Mouse (Mus musculus) forebrain, embryonic 10.5 days (tissue): ENCODE measurements around the gene Zfp827. TPM values are rescaled to one million over a fixed set of nuclear protein-coding genes. Genes with fewer than 3 reads are reported as not detected.

Experiments
- DNase-seq: peaks from one replicate; pipeline ENCODE4 v3.0.0-alpha.2; 2017; ENCODE audit warnings: low spot score; ENCODE audit errors: extremely low spot score
- H3K27ac ChIP-seq: fragments of 300-500 bp; sonication (generic); 2 replicates; pipeline ENCODE4 v1.5.1; 2016; ENCODE audit warnings: mild to moderate bottlenecking
- H3K27me3 ChIP-seq: fragments of 300-500 bp; sonication (generic); 2 replicates; pipeline ENCODE4 v1.6.1; 2016; ENCODE audit warnings: mild to moderate bottlenecking; ENCODE audit not compliant: poor library complexity, severe bottlenecking
- H3K36me3 ChIP-seq: fragments of 300-500 bp; sonication (generic); replicated peaks from 2 replicates; pipeline ENCODE4 v1.6.1; 2016; ENCODE audit warnings: mild to moderate bottlenecking, moderate library complexity
- H3K4me1 ChIP-seq: fragments of 300-500 bp; sonication (generic); 2 replicates; pipeline ENCODE4 v1.6.1; 2016
- H3K4me3 ChIP-seq: fragments of 300-500 bp; sonication (generic); 2 replicates; pipeline ENCODE4 v1.5.1; 2016; ENCODE audit warnings: mild to moderate bottlenecking, moderate library complexity
- H3K9me3 ChIP-seq: fragments of 300-500 bp; sonication (generic); 2 replicates; pipeline ENCODE4 v1.6.1; 2016; ENCODE audit warnings: mild to moderate bottlenecking, moderate library complexity
- WGBS: fragments of 180-500 bp; shearing (Covaris S2); methylation state at CpG from one replicate; pipeline ENCODE4 v1.1.7; 2016; 5-methylcytosine and 5-hydroxymethylcytosine counted together
- polyA plus RNA-seq: library from polyadenylated mRNA; unstranded; fragments of >200 nt; fragmentation: Nextera tagmentation; extraction: Ambion mirVana; gene quantifications from 2 replicates; pipeline ENCODE4 v1.2.1, GENCODE M21; 2016

Gene Zfp827
- polyA plus RNA-seq, 1 experiment from 2014 or later, result 7.7 TPM

DNA sequence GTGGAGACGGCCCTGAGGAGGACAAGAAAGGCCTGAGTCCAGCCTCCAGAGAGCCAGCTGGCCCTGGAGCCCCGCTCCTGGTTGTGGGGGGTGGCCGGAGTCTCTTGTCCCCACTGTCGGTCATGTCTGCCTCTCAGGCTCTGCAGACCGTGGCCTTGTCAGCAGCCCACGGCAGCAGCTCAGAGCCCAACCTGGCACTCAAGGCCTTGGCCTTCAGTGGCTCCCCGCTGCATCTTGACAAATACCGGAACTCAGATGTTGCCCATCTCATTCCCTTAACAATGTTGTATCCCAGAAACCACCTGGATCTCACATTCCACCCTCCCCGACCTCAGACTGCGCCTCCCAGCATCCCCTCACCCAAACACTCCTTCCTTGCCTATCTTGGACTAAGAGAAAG is 161.8 kb downstream of the Zfp827 start:
- Histone ChIP-seq H3K36me3 (peaks cover 83% of the 10 kb centered on the region), H3K27me3 (no peaks in the 10 kb centered on the region), H3K4me3 (no peak overlapping the region), H3K27ac (no peak overlapping the region), H3K9me3 (no peaks in the 10 kb centered on the region), H3K4me1 (no peaks in the 10 kb centered on the region)
- WGBS, result 93% methylated on average over 10 of the region's 10 CpGs
- DNase-seq, result no peak

DNA sequence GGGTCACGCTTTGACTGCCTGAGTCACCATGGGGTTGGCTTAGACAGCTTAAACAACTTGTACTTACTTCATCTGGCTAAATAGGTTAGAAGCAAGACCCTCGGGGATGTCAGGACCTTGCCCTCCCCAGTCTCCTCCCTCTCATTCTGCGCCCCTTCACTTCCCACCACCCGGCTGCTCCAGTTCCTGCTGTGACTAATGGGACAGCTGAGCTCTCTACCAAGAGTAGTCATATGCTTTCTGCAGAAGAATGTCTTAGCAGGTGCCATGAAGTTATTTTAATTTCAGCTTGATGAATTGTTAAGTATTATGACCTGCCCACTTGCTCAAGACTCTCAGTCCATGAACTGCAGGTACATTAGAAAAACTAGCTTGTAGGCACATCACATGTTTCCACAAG is 168.2 kb downstream of the Zfp827 start:
- Histone ChIP-seq H3K27me3 (no peaks in the 10 kb centered on the region), H3K4me3 (no peak overlapping the region), H3K36me3 (peaks cover 24% of the 10 kb centered on the region), H3K9me3 (no peaks in the 10 kb centered on the region), H3K4me1 (peaks cover 6% of the 10 kb centered on the region), H3K27ac (no peak overlapping the region)
- 80% methylated on average over 4 of the region's 4 CpGs for WGBS
- no peak for DNase-seq

DNA sequence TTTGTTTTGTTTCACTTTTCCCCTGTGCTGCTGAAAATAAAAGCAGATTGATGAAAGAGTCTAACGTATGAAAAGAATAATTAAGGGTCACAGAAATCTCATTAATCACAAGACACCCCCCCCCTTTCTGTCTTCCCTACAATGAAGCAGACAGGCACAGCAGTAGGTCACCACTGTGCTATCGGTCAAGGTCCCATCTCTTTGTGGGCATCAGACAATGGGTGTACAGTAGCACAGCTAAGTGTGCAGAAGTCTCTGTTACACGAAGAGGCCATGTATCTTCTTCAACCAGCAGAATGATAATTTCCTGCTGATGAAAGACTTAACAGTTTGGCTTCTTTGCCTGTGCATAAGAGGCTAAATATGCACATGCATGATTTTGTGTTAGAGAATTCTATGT is 170.4 kb downstream of the Zfp827 start:
- no peaks in the 10 kb centered on the region for H3K27me3 ChIP-seq
- no peak overlapping the region for H3K4me3 ChIP-seq
- no peak for DNase-seq
- H3K27ac ChIP-seq, result no peak overlapping the region
- H3K4me1 ChIP-seq, result peaks cover 9% of the 10 kb centered on the region
- peaks cover 10% of the 10 kb centered on the region; the same call in 1 of the 2 replicates for H3K36me3 ChIP-seq
- H3K9me3 ChIP-seq, result no peaks in the 10 kb centered on the region
- 79% methylated on average over 3 of the region's 3 CpGs for WGBS

DNA sequence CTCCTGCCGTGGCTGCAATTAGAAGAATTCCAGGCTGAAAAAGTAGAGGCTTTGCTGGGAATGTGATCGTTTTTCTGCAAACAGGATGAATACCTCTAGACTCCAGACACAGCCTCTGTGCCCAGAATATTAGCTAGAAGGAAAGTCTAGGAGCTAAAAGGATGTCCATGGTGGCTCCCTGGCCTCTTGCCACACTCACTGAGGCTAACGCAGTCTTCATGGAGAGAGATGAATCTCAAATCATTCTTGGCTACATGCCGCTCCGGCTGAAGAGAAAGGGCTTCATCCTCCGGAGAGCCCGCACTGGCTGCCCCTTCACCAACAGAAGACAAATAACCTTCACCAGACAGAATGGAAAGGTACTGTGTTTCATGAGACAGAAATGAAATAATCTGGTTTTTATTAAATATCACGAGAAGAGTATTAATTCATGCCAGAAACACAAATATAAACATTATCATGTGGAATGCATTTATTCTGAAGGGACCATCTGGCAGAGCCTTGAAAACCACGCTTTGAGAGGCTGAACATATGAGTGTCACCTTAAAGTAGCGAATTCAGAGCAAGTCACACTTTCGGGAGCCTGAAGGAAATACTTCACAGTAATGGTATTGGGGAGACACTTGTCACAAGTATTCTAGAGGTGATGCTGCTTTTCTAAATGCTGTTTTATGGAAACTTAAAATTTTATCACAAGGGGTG is 173.4 kb downstream of the Zfp827 start:
- H3K27ac ChIP-seq, result no peak overlapping the region
- peaks cover 4% of the 10 kb centered on the region; the same call in 1 of the 2 replicates for H3K36me3 ChIP-seq
- DNase-seq, result no peak
- peaks cover 9% of the 10 kb centered on the region for H3K4me1 ChIP-seq
- WGBS, result 76% methylated on average over 11 of the region's 11 CpGs
- no peaks in the 10 kb centered on the region for H3K9me3 ChIP-seq
- no peak overlapping the region for H3K4me3 ChIP-seq
- H3K27me3 ChIP-seq, result no peaks in the 10 kb centered on the region

DNA sequence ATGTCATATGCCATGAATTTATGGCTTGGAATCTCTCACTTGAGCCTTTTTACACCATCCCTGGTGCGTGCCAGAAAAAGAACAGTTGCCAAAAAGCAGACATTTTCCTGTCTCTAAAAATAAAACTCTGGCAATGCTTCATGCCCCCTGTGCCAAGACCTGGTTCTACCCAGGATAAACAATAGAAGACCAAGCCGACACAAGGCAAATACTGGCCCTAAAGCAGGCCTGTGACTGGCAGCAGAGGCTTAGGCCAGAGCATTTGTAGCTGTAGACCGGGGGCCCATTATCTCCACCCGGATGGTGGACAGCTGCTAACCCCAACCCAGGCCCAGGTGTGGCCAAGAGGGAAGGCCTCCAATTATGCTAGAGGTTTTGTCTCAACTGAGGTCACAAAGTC is 178.7 kb downstream of the Zfp827 start:
- H3K9me3 ChIP-seq, result no peaks in the 10 kb centered on the region
- peaks cover 40% of the 10 kb centered on the region for H3K4me1 ChIP-seq
- WGBS, result 85% methylated on average over 4 of the region's 4 CpGs
- no peaks in the 10 kb centered on the region for H3K27me3 ChIP-seq
- no peak for DNase-seq
- no peak overlapping the region for H3K4me3 ChIP-seq
- H3K27ac ChIP-seq, result peak overlapping the region; percentile 44
- no peaks in the 10 kb centered on the region for H3K36me3 ChIP-seq

DNA sequence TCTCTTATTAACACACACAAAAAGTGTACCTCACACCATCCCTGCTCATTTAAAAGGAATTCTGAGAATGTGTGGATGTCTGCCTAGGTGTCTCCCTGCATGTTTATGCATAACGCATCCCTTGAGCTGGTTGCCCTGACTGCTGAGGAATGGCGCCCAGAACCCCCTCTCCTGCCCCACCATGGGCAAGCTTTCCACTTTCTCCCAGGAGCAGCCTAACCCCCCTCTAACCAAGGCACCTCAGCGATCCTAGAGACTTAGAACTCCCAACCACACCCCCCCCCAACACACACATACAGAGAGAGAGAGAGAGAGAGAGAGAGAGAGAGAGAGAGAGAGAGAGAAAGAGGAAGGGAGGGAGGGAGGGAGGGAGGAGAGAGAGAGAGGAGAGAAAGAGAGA is 179.9 kb downstream of the Zfp827 start:
- H3K27ac ChIP-seq, result peak overlapping the region; percentile 86
- no peak for DNase-seq
- H3K36me3 ChIP-seq, result no peaks in the 10 kb centered on the region
- H3K4me3 ChIP-seq, result no peak overlapping the region
- peaks cover 38% of the 10 kb centered on the region for H3K4me1 ChIP-seq
- no peaks in the 10 kb centered on the region for H3K9me3 ChIP-seq
- H3K27me3 ChIP-seq, result no peaks in the 10 kb centered on the region
- WGBS, result 31% methylated on average over 3 of the region's 3 CpGs

DNA sequence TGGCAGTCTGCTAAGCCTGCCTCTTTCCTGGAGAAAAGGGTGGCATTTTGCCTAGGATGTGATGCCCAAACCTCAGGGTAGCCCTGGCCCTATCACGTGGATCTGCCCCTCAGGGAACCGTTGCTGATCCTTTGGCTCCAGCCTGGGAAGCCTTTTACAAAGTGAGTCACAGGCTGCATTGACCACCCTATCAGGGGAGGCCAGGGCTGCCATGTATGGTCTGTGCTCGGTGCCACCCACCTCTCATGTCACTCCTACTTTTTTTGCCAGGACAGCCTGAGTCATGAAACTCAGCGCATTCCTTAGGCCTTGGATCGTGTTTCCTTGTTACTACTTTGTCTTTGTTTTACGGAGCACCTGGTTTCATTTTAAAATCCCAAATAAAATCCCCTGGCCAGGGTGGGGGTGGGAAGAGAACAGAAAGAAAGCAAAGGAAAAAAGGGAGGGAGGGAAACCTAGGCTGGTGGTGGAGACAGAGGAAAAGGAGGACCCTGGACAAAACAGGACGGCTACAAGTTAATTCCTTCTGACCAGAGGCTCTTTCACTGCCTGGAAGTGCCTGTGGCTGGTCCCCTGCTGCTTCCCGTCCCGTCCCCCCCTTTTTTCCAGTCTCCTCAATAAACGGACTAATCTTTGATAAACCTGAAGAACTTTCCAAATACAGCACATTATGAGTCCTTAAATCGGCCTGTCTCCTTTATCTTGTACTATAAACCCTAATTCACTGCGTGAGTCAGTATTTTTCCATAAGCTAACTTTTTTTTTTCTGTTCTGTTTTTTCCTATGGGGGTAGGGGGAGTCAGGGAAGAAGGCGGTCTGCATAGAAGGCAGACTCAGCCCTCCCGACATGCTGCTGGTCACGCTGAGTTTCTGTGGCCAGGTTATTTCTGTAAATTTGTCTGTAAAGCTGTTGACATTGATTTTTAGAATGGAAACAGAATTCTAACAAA is 180.7 kb downstream of the Zfp827 start:
- WGBS, result 6% methylated on average over 15 of the region's 15 CpGs
- peak; percentile 50 for DNase-seq
- Histone ChIP-seq H3K4me1 (peaks cover 38% of the 10 kb centered on the region), H3K9me3 (0 out of 2 replicates have a peak, but pooled peaks cover under 1% of the 10 kb centered on the region), H3K27me3 (no peaks in the 10 kb centered on the region), H3K4me3 (peak overlapping the region; percentile 49), H3K27ac (peak overlapping the region; percentile 86), H3K36me3 (no peaks in the 10 kb centered on the region)

DNA sequence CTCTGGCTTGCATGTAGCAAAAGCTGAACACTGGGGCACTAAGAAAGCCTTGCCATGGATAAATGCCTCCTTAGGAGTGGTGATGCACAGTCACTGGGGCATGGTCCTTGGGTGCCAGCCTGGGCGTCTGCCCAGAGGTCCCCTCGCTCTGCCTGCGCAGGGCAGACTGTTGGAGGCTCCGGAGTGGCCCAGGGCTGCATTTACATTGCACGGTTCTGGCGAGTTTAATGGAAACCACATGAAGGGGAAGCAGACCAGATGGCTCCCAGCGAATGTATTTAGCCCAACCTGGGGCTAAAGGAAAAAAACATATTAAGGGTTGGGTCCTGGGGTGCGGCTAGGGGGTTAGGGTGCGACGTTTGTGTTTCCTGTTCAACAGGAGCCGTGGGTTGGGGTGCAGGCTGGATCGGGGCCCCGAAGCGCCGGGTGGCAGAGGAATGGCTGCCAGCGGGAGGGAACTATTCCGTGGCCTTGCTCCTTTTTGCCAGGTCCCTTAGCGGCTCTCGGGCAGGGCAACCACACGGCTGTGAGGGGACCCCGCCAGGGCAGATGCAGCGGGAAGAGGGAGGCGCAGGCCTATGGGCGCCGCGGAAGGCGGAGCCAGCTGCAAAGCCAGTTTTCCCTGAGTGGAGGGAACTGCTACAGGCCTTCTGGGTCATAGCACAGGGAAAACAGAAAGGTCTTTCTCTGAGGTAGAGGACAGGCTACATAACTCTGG is 181.6 kb downstream of the Zfp827 start:
- Histone ChIP-seq H3K4me1 (peaks cover 38% of the 10 kb centered on the region), H3K27me3 (no peaks in the 10 kb centered on the region), H3K9me3 (0 out of 2 replicates have a peak, but pooled peaks cover 4% of the 10 kb centered on the region), H3K27ac (peak overlapping the region; percentile 86), H3K36me3 (no peaks in the 10 kb centered on the region), H3K4me3 (peak overlapping the region; percentile 49)
- DNase-seq, result peak; percentile 50
- WGBS, result 6% methylated on average over 27 of the region's 27 CpGs

DNA sequence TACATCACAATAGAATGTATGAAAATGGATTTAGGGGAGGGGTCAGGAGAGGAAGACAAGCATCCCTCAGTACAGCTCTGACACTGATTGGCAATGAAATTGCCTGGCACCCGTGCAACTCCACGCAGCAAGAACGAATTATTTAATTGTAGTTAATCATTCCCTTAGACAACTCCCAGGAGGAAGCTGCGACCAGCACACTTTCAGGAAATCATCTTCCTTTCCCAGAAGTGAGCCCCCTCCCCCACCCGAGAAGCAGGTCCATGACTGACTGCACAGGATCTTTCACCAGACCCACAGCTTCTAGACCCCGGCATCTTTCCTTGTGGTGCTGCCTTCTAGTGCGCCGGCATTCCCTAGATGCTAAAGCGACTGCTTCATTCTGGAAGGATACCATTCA is 183.4 kb downstream of the Zfp827 start:
- DNase-seq, result no peak
- no peak overlapping the region for H3K27ac ChIP-seq
- H3K27me3 ChIP-seq, result no peaks in the 10 kb centered on the region
- 0 out of 2 replicates have a peak, but pooled peaks cover 4% of the 10 kb centered on the region for H3K9me3 ChIP-seq
- H3K4me3 ChIP-seq, result no peak overlapping the region
- peaks cover 38% of the 10 kb centered on the region for H3K4me1 ChIP-seq
- WGBS, result 86% methylated on average over 9 of the region's 9 CpGs
- no peaks in the 10 kb centered on the region for H3K36me3 ChIP-seq

DNA sequence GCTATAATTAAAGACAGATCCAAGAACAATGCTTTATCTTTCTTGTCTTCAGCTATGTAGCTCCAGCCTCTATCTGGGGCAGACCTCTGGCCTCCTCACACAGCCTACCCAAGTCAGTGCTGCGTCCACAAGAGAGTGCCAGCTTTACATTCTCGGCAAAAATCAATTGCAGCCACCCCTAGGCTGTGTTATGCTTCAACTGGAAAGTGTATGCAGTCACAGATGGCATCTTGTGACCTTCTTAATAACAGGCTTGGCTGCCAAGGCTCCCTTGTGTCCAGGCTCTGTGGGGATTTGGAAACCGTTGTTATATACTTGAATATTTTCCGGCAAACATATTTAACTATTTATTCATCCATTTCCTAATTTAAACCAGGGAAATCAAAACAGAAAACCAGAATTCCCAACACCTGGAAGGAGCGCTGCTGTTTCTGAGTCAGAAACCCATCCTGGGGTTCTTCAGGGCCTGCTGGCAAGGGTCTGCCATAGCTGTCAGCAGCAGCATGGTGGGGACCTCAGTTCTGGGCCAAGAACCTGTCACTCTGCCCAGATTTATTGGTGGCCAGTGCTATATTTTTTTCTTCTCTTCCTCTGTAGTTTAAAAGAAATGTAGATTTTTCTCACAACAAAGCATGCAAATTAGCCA is 194.0 kb downstream of the Zfp827 start:
- H3K36me3 ChIP-seq, result no peaks in the 10 kb centered on the region
- WGBS, result 79% methylated on average over 5 of the region's 5 CpGs
- H3K27ac ChIP-seq, result peak overlapping the region; percentile 62; the same call in 1 of the 2 replicates
- no peak for DNase-seq
- no peaks in the 10 kb centered on the region for H3K27me3 ChIP-seq
- H3K9me3 ChIP-seq, result no peaks in the 10 kb centered on the region; the same call in 1 of the 2 replicates
- peaks cover 21% of the 10 kb centered on the region for H3K4me1 ChIP-seq
- no peak overlapping the region for H3K4me3 ChIP-seq

DNA sequence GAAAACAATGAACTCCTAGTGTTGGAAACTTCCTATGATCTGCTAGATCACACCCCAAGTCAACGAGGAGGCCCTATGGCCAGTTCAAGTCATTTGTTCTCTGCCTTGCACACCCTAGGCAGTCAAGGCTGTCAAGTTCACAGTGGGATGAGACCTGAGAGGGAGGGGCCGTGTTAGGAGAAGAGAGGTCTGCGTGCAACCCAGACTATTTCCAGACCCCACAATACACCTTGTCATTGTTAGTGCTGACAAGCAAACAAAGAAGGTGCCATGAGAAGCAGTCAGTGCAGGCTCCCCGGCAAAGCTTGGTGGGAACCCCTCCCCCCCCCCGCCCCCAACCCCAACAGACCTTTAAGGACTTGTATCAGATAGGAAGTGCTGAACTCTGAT is 194.5 kb downstream of the Zfp827 start:
- Histone ChIP-seq H3K27ac (peak overlapping the region; percentile 62; the same call in 1 of the 2 replicates), H3K4me3 (no peak overlapping the region), H3K36me3 (no peaks in the 10 kb centered on the region), H3K9me3 (no peaks in the 10 kb centered on the region; the same call in 1 of the 2 replicates), H3K4me1 (peaks cover 21% of the 10 kb centered on the region), H3K27me3 (no peaks in the 10 kb centered on the region)
- 87% methylated on average over 5 of the region's 5 CpGs for WGBS
- DNase-seq, result no peak

DNA sequence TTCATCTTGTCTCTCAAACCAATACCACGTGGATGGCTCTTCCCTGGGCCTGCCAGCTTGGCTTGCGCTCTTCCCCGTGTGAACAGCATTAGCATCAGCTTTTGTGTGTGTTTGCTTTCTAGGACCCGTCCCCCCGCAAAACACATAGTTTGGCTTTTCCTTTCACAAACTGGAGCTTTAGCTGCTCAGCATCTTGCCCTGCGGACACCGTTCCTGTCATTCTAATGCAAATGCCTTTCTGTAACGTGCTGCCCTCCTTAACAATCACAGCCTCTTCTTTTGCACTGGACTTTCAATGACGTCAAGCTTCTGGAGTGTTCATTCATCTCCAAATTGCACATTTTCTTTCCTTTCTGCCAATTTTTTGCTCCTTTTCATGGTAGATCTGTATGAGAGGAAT is 196.1 kb downstream of the Zfp827 start:
- peaks cover 21% of the 10 kb centered on the region for H3K4me1 ChIP-seq
- H3K9me3 ChIP-seq, result no peaks in the 10 kb centered on the region; the same call in 1 of the 2 replicates
- no peaks in the 10 kb centered on the region for H3K36me3 ChIP-seq
- H3K27ac ChIP-seq, result peak overlapping the region; percentile 79
- WGBS, result 65% methylated on average over 9 of the region's 9 CpGs
- H3K4me3 ChIP-seq, result no peak overlapping the region
- DNase-seq, result no peak
- H3K27me3 ChIP-seq, result no peaks in the 10 kb centered on the region
